Mouse (Mus musculus) MEL (cell line): ENCODE measurements at regions not wholly inside any gene's neighbourhood (a gene's known extent, or its start where the extent isn't known, plus 50 kb on each side); places are given as distances from the start of the nearest gene placed in this dataset.

ENCODE experiments used
- DNase-seq: peaks from one replicate; pipeline ENCODE4 v3.0.0; 2011; ENCODE audit warnings: low read depth, low spot score
- H3K27ac ChIP-seq: 2 replicates; pipeline ENCODE4 v1.5.1; 2012; ENCODE audit warnings: low read depth, mild to moderate bottlenecking, control low read depth, low read length, moderate library complexity; ENCODE audit not compliant: control insufficient read depth
- H3K27me3 ChIP-seq, 2 experiments: fragments of 150-350 bp in 1 of 2; sonication (generic) in 1 of 2; 2 replicates each; pipeline ENCODE4 v1.6.1; 2012; ENCODE audit warnings: low read length in 2 of 2, mild to moderate bottlenecking in 2 of 2, improper control_type of control experiment in 1 of 2, moderate library complexity in 1 of 2; ENCODE audit not compliant: insufficient read depth in 2 of 2, control insufficient read depth in 1 of 2
- H3K36me3 ChIP-seq, 2 experiments: 2 replicates each; pipeline ENCODE4 v1.6.1; 2012 to 2014; ENCODE audit warnings: low read length in 2 of 2, improper control_type of control experiment in 1 of 2, inconsistent platforms in 1 of 2, mild to moderate bottlenecking in 1 of 2; ENCODE audit not compliant: insufficient read depth in 2 of 2, control insufficient read depth in 1 of 2
- H3K4me1 ChIP-seq, 2 experiments: fragments of 150-350 bp in 1 of 2; sonication (generic) in 1 of 2; 2 replicates each; pipeline ENCODE4 v1.6.1; 2012; ENCODE audit warnings: low read length in 2 of 2, improper control_type of control experiment in 1 of 2, mild to moderate bottlenecking in 1 of 2; ENCODE audit not compliant: insufficient read depth in 2 of 2, control insufficient read depth in 1 of 2
- H3K4me3 ChIP-seq, 2 experiments: fragments of 150-350 bp in 1 of 2; sonication (generic) in 1 of 2; 2 replicates each; pipeline ENCODE4 v1.5.1; 2012; ENCODE audit warnings: low read depth in 2 of 2, low read length in 2 of 2, mild to moderate bottlenecking in 2 of 2, moderate library complexity in 2 of 2, control low read depth in 1 of 2, improper control_type of control experiment in 1 of 2; ENCODE audit not compliant: control insufficient read depth in 1 of 2, insufficient read depth in 1 of 2
- H3K79me2 ChIP-seq: 2 replicates; pipeline ENCODE4 v1.6.1; 2012; ENCODE audit warnings: mild to moderate bottlenecking, low read length, moderate library complexity; ENCODE audit not compliant: control insufficient read depth, poor library complexity, insufficient read depth
- H3K9ac ChIP-seq: 2 replicates; pipeline ENCODE4 v1.6.1; 2012; ENCODE audit warnings: low read depth, mild to moderate bottlenecking, control low read depth, low read length, moderate library complexity; ENCODE audit not compliant: control insufficient read depth, poor library complexity, severe bottlenecking
- H3K9me3 ChIP-seq: fragments of 150-350 bp; sonication (generic); replicated peaks from 2 replicates; pipeline ENCODE4 v1.6.1; 2012; ENCODE audit warnings: mild to moderate bottlenecking, low read length, improper control_type of control experiment, moderate library complexity; ENCODE audit not compliant: insufficient read depth
- BHLHE40 ChIP-seq: IDR thresholded peaks from 2 replicates; pipeline ENCODE4 v1.6.1; 2012; ENCODE audit warnings: low read depth, mild to moderate bottlenecking, inconsistent platforms, low read length, improper control_type of control experiment, borderline replicate concordance
- CHD1 ChIP-seq: IDR thresholded peaks from 2 replicates; pipeline ENCODE4 v1.6.1; 2012; ENCODE audit warnings: low read depth, mild to moderate bottlenecking, inconsistent platforms, low read length, improper control_type of control experiment
- GABPA ChIP-seq: IDR thresholded peaks from 2 replicates; pipeline ENCODE4 v1.6.1; 2012; ENCODE audit warnings: low read depth, mild to moderate bottlenecking, inconsistent platforms, low read length, improper control_type of control experiment, moderate library complexity
- GATA1 ChIP-seq: IDR thresholded peaks from 2 replicates; pipeline ENCODE4 v1.6.1; 2011; ENCODE audit warnings: low read depth, low read length, improper control_type of control experiment
- MAFK ChIP-seq: IDR thresholded peaks from 2 replicates; pipeline ENCODE4 v1.6.1; 2011; ENCODE audit warnings: low read depth, mild to moderate bottlenecking, low read length, improper control_type of control experiment, borderline replicate concordance
- MAZ ChIP-seq: IDR thresholded peaks from 2 replicates; pipeline ENCODE4 v1.6.1; 2012; ENCODE audit warnings: low read depth, mild to moderate bottlenecking, inconsistent platforms, low read length, improper control_type of control experiment
- MXI1 ChIP-seq: IDR thresholded peaks from 2 replicates; pipeline ENCODE4 v1.6.1; 2011; ENCODE audit warnings: mild to moderate bottlenecking, low read depth, low read length, improper control_type of control experiment
- MYB ChIP-seq: IDR thresholded peaks from 2 replicates; pipeline ENCODE4 v1.6.1; 2011; ENCODE audit warnings: mild to moderate bottlenecking, low read depth, low read length, improper control_type of control experiment
- NELFE ChIP-seq: IDR thresholded peaks from 2 replicates; pipeline ENCODE4 v1.6.1; 2011; ENCODE audit warnings: low read depth, low read length, improper control_type of control experiment
- POLR2AphosphoS2 ChIP-seq: IDR thresholded peaks from 2 replicates; pipeline ENCODE4 v1.6.1; 2011; ENCODE audit warnings: low read length, improper control_type of control experiment
- POLR2AphosphoS5 ChIP-seq: IDR thresholded peaks from 2 replicates; pipeline ENCODE4 v1.6.1; 2012; ENCODE audit warnings: low read depth, borderline replicate concordance, mild to moderate bottlenecking, inconsistent platforms, low read length, moderate library complexity, mixed read lengths
- RCOR1 ChIP-seq: IDR thresholded peaks from 2 replicates; pipeline ENCODE4 v1.6.1; 2012; ENCODE audit warnings: low read depth, mild to moderate bottlenecking, inconsistent platforms, low read length, improper control_type of control experiment
- TAL1 ChIP-seq: IDR thresholded peaks from 2 replicates; pipeline ENCODE4 v1.6.1; 2012; ENCODE audit warnings: mild to moderate bottlenecking, inconsistent platforms, low read length, moderate library complexity, mixed read lengths
- UBTF ChIP-seq: IDR thresholded peaks from 2 replicates; pipeline ENCODE4 v1.6.1; 2012; ENCODE audit warnings: low read depth, mild to moderate bottlenecking, inconsistent platforms, low read length, improper control_type of control experiment, moderate library complexity, borderline replicate concordance; ENCODE audit not compliant: insufficient read depth
- USF1 ChIP-seq: IDR thresholded peaks from 2 replicates; pipeline ENCODE4 v1.6.1; 2014; ENCODE audit warnings: low read depth, mild to moderate bottlenecking, inconsistent platforms, low read length, improper control_type of control experiment, moderate library complexity
- ZMIZ1 ChIP-seq: IDR thresholded peaks from 2 replicates; pipeline ENCODE4 v1.6.1; 2012; ENCODE audit warnings: low read depth, mild to moderate bottlenecking, inconsistent platforms, low read length, improper control_type of control experiment, moderate library complexity

DNA sequence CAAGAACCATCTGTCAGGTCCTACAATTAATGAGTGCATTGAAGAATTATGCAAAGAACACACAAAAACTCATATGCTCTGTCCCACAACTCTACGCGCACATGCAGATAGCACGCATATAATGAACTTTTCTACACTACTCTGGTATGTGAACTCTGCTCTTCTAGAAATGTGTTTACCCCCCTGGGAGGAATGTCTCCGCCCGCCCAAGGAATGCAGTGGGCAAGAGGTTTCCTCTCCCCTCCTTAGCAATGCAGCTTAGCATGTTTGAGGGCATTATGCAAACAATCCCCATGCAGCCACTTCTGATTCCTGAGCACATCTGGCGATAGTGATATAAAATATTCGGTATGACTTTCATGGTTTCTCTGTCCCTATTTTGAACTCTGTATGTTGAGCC, 59.0 kb upstream of the Tgfbr2 start:
- Histone ChIP-seq H3K4me1 (no peaks in the 10 kb centered on the region), H3K4me3 (no peak overlapping the region), H3K36me3 (no peaks in the 10 kb centered on the region), H3K9ac (no peak overlapping the region), H3K9me3 (no peaks in the 10 kb centered on the region), H3K27me3 (no peaks in the 10 kb centered on the region), H3K27ac (no peak overlapping the region), H3K79me2 (no peaks in the 10 kb centered on the region)
- TF ChIP-seq MAFK (no peak), POLR2AphosphoS5 (no peak), ZMIZ1 (no peak), MAZ (no peak), GABPA (no peak), GATA1 (no peak), USF1 (no peak), TAL1 (no peak), POLR2AphosphoS2 (no peak), NELFE (no peak)
- no peak for DNase-seq

DNA sequence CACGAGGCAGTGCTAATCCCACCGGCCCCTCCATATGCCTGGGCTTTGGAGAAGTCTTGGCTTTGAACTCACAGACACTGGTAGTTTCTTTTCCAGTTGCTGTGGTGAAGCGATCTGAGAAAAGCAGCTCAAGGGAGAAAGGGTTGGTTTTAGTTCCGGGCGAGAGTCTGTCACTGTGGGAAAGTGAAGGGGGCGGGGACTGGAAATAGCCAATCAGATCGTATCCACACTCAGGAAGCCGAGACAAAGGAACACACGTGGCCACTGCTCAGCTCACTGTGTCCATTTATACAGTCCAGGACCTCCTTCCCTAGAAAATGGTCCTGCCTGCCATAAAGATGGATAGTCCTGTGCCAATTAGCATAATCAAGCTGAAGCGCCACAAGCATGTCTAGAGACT, 57.2 kb upstream of the Tgfbr2 start:
- H3K4me1 ChIP-seq = no peaks in the 10 kb centered on the region
- DNase-seq = no peak
- no peaks in the 10 kb centered on the region for H3K9me3 ChIP-seq
- no peaks in the 10 kb centered on the region for H3K27me3 ChIP-seq
- no peaks in the 10 kb centered on the region for H3K79me2 ChIP-seq
- no peak overlapping the region for H3K4me3 ChIP-seq
- H3K9ac ChIP-seq = no peak overlapping the region
- TF ChIP-seq MAFK (no peak), BHLHE40 (no peak), MXI1 (no peak), RCOR1 (no peak), UBTF (no peak), USF1 (no peak), MYB (no peak), POLR2AphosphoS5 (no peak), GABPA (no peak), CHD1 (no peak)
- no peak overlapping the region for H3K27ac ChIP-seq
- H3K36me3 ChIP-seq = no peaks in the 10 kb centered on the region
